13 mouse cellular contexts compared by ENCODE assay signal in genomic region chr1:85742916-85743505, GRCm38 (mm10). TPM values are rescaled to one million over a fixed set of nuclear protein-coding genes. Genes with fewer than 3 reads are reported as not detected.
DNase-seq lines count a peak whose midpoint lies in the region; ATAC-seq lines count a peak whose summit lies in the region.
"Had no signal": no experiment of that assay in that cellular context is flagged by ENCODE, and none has a peak within 500 bp of the region (broad histone marks: within the 10 kb centered on the region; RNA-seq: fewer than 3 reads in every experiment).

No protein-coding gene starts in this region.

- no peak overlapping the region for H3K4me2 ChIP-seq in kidney, embryonic 15.5 days
- no peak overlapping the region for H3K4me2 ChIP-seq in hindbrain, embryonic 16.5 days (ENCODE audit: low read length)
- no peak overlapping the region for H3K4me2 ChIP-seq in neural tube, embryonic 13.5 days

- H3K9me3 ChIP-seq in kidney, embryonic 15.5 days (replicated peaks), result no peaks in the 10 kb centered on the region
- H3K9me3 ChIP-seq in hindbrain, embryonic 16.5 days (ENCODE audit: control insufficient read depth, low read length), result no peaks in the 10 kb centered on the region
- H3K9me3 ChIP-seq in neural tube, embryonic 13.5 days, result no peaks in the 10 kb centered on the region; the same call in 1 of the 2 replicates

- ATAC-seq in kidney, embryonic 15.5 days (replicated peaks; ENCODE audit: low FRiP score), result peak; percentile 85
- peak; percentile 63 for ATAC-seq in hindbrain, embryonic 16.5 days
- peak; percentile 47; the same call in 1 of the 2 replicates for ATAC-seq in neural tube, embryonic 13.5 days (ENCODE audit: low read depth)

- no peak for DNase-seq in kidney, postnatal 36 days
- DNase-seq in embryo, embryonic 11 days, result peak; percentile 64
- DNase-seq in gastrocnemius, postnatal 10 days, result no peak
- no peak for DNase-seq in spleen, postnatal 14 days (ENCODE audit: low spot score in 2 of 2)
- no peak for DNase-seq in urinary bladder, postnatal 25 days (ENCODE audit: low spot score)
- DNase-seq: cerebellum, adult 8-10 months; heart, postnatal 10 days; lung, adult 18-20 months; thymus, postnatal 25 days had no signal

- peak overlapping the region; percentile 37; the same call in 1 of the 2 replicates for H3K27ac ChIP-seq in kidney, embryonic 15.5 days
- H3K27ac ChIP-seq in hindbrain, embryonic 16.5 days (ENCODE audit: low read depth, low read length), result no peak overlapping the region
- no peak overlapping the region for H3K27ac ChIP-seq in neural tube, embryonic 13.5 days (replicated peaks)

- no peaks in the 10 kb centered on the region for H3K36me3 ChIP-seq in kidney, embryonic 15.5 days
- no peaks in the 10 kb centered on the region for H3K36me3 ChIP-seq in hindbrain, embryonic 16.5 days (ENCODE audit: control insufficient read depth, insufficient read depth, low read length)
- no peaks in the 10 kb centered on the region for H3K36me3 ChIP-seq in neural tube, embryonic 13.5 days

- H3K27me3 ChIP-seq in kidney, embryonic 15.5 days, result no peaks in the 10 kb centered on the region
- no peaks in the 10 kb centered on the region for H3K27me3 ChIP-seq in hindbrain, embryonic 16.5 days (replicated peaks; ENCODE audit: control insufficient read depth, insufficient read depth, low read length)
- no peaks in the 10 kb centered on the region for H3K27me3 ChIP-seq in neural tube, embryonic 13.5 days
- H3K27me3 ChIP-seq: megakaryocyte, embryonic 14.5 days had no signal

- no peak overlapping the region for H3K9ac ChIP-seq in kidney, embryonic 15.5 days
- no peak overlapping the region for H3K9ac ChIP-seq in hindbrain, embryonic 16.5 days (ENCODE audit: low read depth, low read length)
- H3K9ac ChIP-seq in neural tube, embryonic 13.5 days, result no peak overlapping the region

- no peak overlapping the region for H3K4me3 ChIP-seq in kidney, embryonic 15.5 days (replicated peaks)
- H3K4me3 ChIP-seq in hindbrain, embryonic 16.5 days (ENCODE audit: low read length), result no peak overlapping the region
- no peak overlapping the region for H3K4me3 ChIP-seq in neural tube, embryonic 13.5 days
- H3K4me3 ChIP-seq: megakaryocyte, embryonic 14.5 days had no signal

- H3K4me1 ChIP-seq in kidney, embryonic 15.5 days, result peaks cover 10% of the 10 kb centered on the region; the same call in 1 of the 2 replicates
- peaks cover 4% of the 10 kb centered on the region for H3K4me1 ChIP-seq in hindbrain, embryonic 16.5 days (ENCODE audit: control insufficient read depth, insufficient read depth, low read depth, low read length)
- H3K4me1 ChIP-seq in neural tube, embryonic 13.5 days (replicated peaks), result peaks cover 11% of the 10 kb centered on the region

- 27% methylated on average over 2 of the region's 2 CpGs for WGBS in kidney, embryonic 15.5 days
- 5% methylated on average over 2 of the region's 2 CpGs for WGBS in hindbrain, embryonic 16.5 days
- WGBS in neural tube, embryonic 13.5 days, result 13% methylated on average over 2 of the region's 2 CpGs

RNA-seq across cellular contexts. Expression of gene A630001G21Rik, which starts 35.4 kb away (rescaled TPM):
- 0.72 and 1.1 TPM in 2 replicates for polyA plus RNA-seq in kidney, embryonic 15.5 days (2015; fragmentation: Nextera tagmentation; extraction: Ambion mirVana)
- polyA plus RNA-seq in hindbrain, embryonic 16.5 days (2015; fragmentation: Nextera tagmentation; extraction: Ambion mirVana), result 0.29 and 0.59 TPM in 2 replicates
- polyA plus RNA-seq in neural tube, embryonic 13.5 days (2015; fragmentation: Nextera tagmentation; extraction: Ambion mirVana), result 0.37 and 0.46 TPM in 2 replicates
- 1 to 10 TPM in 1 of 2 experiments, under 1 TPM in 1; 0.42 to 1.6 TPM for total RNA-seq in gastrocnemius, postnatal 10 days (2021)

RNA-seq across cellular contexts. Expression of gene Cab39, which starts 50.2 kb away (rescaled TPM):
- 28.0 and 30.2 TPM in 2 replicates for polyA plus RNA-seq in kidney, embryonic 15.5 days (2015; fragmentation: Nextera tagmentation; extraction: Ambion mirVana)
- polyA plus RNA-seq in hindbrain, embryonic 16.5 days (2015; fragmentation: Nextera tagmentation; extraction: Ambion mirVana), result 42.3 and 47.9 TPM in 2 replicates
- 53.9 and 56.4 TPM in 2 replicates for polyA plus RNA-seq in neural tube, embryonic 13.5 days (2015; fragmentation: Nextera tagmentation; extraction: Ambion mirVana)
- 10 to 100 TPM; 68.8 to 86.6 TPM for total RNA-seq in gastrocnemius, postnatal 10 days (2021)
